Mouse (Mus musculus) G1E (cell line): Measurements from ENCODE around the gene Cfap45.

Experiments used
- CTCF ChIP-seq: IDR thresholded peaks from 2 replicates; pipeline ENCODE4 v1.5.1; 2012; ENCODE audit warnings: low read depth, low read length, inconsistent platforms, mixed read lengths
- GATA1 ChIP-seq: IDR thresholded peaks from 2 replicates; pipeline ENCODE4 v1.6.1; 2012; ENCODE audit warnings: borderline replicate concordance, low read length, inconsistent platforms, mixed read lengths
- GATA2 ChIP-seq: IDR thresholded peaks from 2 replicates; pipeline ENCODE4 v1.6.1; 2012; ENCODE audit warnings: low read depth, low read length, inconsistent platforms, borderline replicate concordance
- POLR2AphosphoS5 ChIP-seq: IDR thresholded peaks from 2 replicates; pipeline ENCODE4 v1.6.1; 2012; ENCODE audit warnings: low read depth, low read length, inconsistent platforms; ENCODE audit not compliant: insufficient replicate concordance
- TAL1 ChIP-seq: conservative IDR thresholded peaks from 2 replicates; pipeline ENCODE4 v1.6.1; 2012; ENCODE audit warnings: low read depth, low read length, inconsistent platforms, mixed read lengths

DNA sequence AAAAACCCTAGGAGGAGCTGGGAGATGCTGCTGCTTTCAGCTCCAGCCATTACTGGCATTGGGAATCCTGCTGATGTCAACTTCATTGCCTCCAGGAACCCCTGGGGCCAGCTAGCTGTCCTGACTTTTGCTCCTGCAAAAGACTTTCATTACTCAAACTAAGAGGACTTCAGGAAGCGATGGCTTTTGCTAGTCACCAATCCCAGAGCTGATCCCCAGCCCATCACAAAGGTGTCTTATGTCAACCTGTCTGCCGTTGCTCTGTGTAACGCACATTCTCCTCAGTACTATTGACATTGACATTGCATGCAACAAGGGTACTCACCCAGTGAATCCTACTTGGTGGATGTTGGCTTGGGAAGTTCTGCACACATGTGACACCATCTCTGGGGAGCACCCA is 46.4 kb upstream of the Cfap45 start:
- no peak for TF ChIP-seq CTCF
- no peak for TF ChIP-seq TAL1
- no peak for TF ChIP-seq GATA2
- TF ChIP-seq GATA1: no peak
- TF ChIP-seq POLR2AphosphoS5: no peak
